Mouse (Mus musculus) right cerebral cortex, adult 2 months (tissue): ENCODE results near the gene Chl1.
A peak's percentile ranks its signal among the peaks of the same experiment; 100 is the strongest.

Experiments used
- DNase-seq, 2 experiments: peaks; one replicate each; pipeline ENCODE4 v3.0.0; 2021 to 2022; ENCODE audit warnings: low spot score in 2 of 2

Chl1 gene

GRCm38 (mm10) chr6:103510392-103511289 lies at the start of gene Chl1:
Gene Chl1, plus strand, starts transcription at chr6:103510586.
- no peak for DNase-seq

DNA sequence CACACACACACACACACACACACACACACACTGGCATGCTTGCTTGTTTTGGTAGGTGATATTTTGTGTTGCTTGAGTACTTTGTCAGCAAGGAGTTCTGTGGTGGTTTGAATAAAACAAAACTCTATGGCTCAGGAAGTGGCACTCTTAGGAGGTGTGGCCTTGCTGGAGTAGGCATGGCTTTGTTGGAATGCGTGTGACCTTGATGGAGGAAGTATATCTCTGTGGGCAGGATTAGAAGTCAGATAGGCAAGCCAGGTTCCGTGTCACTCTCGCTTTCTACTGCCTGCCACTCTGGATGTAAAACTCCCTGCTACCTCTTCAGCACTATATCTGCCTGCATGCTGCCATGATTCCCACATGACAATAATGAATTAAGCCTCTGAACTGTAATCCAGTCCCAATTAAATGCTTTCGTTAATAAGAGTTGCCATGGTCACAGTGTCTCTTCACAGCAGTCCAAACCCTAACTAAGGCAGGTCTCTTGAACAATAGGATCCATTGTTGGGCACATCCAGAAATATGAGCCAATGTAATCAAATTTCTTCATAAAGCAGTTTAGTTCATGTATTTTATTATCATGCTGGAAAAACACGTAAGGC lies 44.8 kb upstream of the Chl1 start:
- DNase-seq, result no peak

DNA sequence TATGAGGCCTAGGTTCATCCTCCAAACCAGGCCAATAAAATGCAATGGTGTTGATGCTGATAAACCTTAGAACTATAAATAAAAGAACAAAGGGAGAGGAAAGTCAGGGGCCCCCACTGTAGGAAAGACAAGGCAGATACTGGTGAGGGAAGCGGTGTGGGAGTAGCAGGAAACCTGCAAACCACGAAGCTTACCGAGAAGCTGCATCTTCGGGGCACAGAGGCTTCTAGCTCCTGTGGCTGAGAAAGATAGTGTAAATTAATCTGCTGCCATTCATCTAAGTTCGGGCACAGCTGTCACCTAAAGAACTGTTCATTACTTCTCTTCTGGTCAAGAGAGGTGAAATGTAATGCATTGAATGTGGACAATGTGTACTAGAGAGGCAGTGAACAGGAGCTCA lies 37.1 kb upstream of the Chl1 start:
- DNase-seq, result no peak

- DNase-seq, result no peak
Observed at GRCm38 (mm10) chr6:103487199-103487598, 23.2 kb upstream of the Chl1 start.

GRCm38 (mm10) chr6:103498404-103498803 lies 12.0 kb upstream of the Chl1 start:
- no peak for DNase-seq

- DNase-seq, result no peak
Observed at GRCm38 (mm10) chr6:103504065-103504464, 6.3 kb upstream of the Chl1 start.

- DNase-seq, result no peak
Observed at GRCm38 (mm10) chr6:103507751-103508575, 2.4 kb upstream of the Chl1 start.

DNA sequence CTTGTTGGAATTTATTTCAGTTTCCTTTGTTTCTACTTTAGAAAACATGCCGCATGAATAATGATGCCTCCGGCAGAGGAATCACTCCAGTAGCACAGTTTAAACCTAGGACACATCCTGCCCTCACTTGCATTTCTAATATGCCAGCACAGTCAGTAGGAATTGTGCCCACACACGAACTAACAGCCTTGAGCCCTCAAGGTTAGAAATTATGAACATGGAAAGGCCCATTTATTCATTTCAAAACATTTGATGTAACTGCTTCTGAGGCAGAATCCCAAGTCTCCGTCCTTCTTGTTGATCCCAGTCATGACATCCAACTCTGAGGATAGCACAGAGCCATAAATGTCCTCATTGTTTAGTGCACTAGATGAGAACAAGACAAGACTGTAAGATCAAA lies 790 bp upstream of the Chl1 start:
- DNase-seq, result no peak

DNA sequence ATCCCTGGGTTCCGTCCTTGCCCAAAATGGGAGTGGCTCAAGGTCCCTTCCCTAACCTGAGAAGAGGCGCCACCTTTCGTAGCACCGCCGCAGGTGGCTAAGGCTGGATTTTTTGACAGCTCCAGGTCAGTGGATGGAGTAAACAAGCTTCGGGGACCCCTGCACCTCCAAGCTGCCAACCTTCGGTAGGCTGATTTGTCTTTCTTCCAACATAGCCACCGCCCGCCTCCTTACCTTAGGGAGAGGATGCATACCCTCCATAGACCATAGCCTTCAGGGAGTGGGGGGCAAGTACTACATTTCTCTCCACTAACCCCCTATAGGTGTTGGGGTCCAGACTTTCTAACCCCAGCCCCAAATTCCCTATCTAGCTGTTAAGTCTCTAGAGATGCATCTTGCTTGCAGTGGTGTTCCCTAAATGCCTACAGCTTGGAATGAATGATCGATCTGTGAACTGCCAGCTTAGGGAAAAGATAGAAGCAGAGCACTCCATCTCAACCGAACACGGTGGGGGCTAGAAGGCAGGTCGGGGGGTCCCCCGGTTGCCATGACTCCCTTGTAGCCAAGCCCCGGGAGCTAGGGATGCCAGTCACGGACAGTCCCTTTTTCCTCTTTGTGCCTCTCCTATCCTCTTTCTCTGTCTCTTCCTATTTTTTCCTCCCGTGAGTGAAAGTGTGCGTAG lies 1.0 kb downstream of the Chl1 start:
- DNase-seq, result peak in 1 of 2 experiments; percentile 41

DNA sequence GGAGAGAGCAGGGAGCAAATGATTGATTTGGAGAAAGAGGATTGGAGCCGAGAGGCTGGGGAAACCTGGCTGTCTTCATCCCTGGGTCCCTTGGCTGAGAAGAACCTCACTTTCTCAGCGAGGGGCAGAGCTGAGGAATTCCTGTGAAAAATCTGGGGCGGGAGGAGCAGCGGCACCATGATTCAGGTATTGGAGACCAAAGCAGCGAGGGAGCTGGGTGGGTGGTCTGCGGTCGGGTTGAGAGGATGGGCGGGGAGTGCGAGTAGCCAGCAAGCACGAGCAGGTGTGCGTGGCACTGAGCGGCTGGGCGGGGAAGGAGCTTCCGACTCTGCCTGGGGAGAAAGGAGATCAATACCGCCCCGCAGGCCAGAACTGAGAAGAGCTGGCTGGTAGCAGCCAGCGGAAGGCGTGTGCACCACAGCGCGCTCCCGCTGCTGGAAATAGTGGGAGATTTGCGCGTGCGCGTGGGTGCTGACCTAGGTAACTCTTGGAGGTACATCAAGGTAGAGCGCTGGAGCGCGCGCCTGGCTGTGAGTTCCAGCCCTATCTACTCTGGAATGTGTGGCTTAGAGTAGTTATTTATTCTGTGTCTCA lies 1.7 kb downstream of the Chl1 start:
- DNase-seq, result peak; percentile 82 to 84

DNA sequence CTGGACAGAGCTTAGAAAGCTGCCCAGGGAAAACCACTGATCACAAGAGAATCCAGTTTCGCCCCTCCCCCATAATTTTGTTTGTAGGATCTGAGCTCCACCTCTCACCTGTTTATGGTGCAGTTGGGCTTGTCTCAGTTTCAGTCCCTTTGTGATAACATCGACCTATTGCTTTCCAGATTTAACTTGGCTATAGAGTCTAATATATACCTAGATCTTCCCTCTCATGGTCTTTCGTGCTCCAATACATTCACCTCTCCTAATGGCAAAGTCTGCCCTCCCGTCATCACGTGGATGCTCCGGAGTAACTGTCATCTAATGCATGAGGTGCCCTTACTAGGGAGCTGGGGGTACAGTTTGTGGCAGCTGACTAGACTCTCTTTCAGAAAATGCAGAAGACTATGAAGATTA lies 2.5 kb downstream of the Chl1 start:
- DNase-seq, result no peak

DNA sequence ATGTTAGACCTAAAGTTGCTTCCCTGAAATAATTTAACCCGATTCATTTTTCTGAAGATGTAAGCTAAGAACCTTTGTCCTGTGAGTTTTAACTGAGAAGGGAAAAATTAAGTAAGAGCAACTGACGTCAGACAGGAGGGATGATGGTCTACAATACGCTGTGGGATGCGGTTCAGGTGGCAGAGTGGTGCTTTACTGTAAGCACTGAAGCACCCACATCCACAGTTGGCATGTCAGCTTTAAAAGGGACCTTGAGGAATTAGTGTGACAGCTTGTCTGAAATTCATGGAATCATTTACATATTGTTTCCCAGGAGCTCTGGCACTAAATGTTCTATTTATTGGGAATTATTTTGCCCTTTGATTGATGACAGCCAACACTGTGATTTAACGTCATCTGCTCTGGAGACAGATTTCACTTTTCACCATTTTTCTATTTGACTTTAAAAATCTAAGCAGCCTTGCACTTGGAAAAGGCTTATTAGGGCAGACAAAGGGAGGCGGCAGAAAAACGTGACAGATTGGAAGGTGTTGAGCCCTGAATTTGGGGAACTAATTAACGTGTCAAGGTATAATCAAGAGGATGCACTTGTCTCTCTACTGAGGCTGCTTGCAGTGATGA lies 3.3 kb downstream of the Chl1 start:
- no peak for DNase-seq

GRCm38 (mm10) chr6:103514346-103514745 lies 4.0 kb downstream of the Chl1 start:
- no peak for DNase-seq

DNA sequence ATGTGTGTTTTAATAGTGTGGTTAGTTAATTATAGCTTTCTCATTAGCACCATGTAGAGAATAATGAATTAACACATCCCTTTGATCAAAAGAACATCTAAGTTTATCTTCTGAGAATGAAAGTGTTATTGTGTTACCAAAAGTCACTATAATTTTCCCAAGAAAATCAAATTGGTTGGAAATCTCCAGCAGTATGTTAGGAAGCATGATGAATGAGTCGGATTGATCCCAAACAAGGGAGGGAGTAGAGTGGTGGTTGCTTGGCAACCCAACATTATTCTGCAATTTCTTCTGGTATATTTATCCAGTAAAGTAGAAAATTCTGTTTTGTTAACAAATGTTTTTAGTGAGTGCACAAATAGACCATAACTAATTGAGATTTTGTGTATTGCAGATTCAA lies 4.4 kb downstream of the Chl1 start:
- DNase-seq, result no peak

GRCm38 (mm10) chr6:103519596-103519995 lies 9.2 kb downstream of the Chl1 start:
- no peak for DNase-seq

DNA sequence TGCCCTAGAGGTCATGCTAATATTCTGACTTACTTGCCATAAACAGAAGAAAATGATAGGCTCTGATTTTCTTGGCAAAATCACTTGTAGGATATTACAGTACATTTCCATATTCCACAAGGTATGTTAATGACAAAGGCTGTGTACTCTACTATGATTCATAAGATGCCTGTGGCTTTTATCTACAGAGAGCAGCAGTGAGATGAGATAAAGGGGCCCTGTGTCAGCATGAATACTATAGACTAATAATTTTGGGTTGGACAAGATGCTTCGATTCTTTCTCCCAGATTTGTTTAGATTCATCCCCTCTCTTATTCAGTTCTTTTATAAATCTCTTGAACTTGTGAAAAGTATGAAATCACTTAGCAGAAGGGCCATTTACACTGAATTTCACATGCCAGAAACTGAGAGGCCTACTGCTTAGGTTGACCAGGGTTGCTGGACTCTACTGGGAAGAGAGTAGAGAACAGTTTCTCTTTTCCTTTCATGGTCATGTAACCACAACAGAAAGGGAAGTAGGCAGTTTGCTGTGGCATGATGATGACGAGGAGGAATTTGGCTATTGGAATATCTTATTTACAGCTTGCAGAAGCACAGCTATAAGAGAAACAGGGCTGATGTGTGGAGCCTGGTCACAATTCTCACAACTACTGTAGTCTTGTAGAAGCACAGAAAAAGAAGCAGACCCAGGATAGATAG lies 15.1 kb downstream of the Chl1 start:
- no peak for DNase-seq

GRCm38 (mm10) chr6:103526945-103527777 lies 16.8 kb downstream of the Chl1 start:
- DNase-seq, result no peak

DNA sequence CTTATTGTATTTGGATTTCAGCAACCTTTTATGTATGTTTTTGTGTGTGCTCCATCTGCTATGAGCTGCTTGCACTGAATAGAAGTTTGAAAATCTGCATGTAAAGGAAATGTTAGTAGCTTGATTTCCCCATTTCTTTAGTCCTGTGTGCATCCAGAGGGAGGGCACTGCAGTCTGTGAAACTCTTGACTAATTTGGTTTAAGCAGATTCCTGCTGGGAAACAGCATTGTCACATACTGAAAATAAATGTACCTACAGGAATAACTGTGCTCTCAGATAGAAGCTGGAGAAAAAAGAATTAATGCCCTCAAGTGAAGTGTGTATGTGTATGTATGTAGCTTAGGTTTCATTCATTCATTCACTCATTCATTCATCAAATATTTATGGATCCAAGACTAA lies 22.7 kb downstream of the Chl1 start:
- no peak for DNase-seq

GRCm38 (mm10) chr6:103534027-103534426 lies 23.6 kb downstream of the Chl1 start:
- no peak for DNase-seq
